Mouse (Mus musculus) retina, postnatal 1 day (tissue): ENCODE results near the gene Fam129b.

Experiments used
- DNase-seq: peaks from one replicate; pipeline ENCODE4 v3.0.0-alpha.2; 2012

Fam129b gene

DNA sequence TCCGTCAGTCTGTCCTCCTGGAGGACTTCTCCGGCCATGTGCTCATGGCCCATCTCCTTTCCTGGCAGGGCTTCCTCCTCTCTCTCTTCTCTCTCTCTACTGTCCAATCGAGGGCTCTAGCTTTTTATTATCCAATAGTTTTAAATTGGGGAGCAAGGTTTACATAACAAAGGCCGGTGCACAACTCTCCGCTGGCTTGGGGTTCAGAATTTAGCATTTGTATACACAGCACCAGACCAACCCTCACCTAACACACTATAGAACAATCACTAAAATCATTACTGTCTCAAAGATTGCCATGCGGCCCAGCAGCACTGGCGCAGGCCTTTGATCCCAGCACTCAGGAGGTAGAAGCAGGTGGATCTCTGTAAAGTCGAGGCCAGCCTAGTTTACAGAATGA is 15.1 kb upstream of the Fam129b start:
- DNase-seq, result no peak

DNA sequence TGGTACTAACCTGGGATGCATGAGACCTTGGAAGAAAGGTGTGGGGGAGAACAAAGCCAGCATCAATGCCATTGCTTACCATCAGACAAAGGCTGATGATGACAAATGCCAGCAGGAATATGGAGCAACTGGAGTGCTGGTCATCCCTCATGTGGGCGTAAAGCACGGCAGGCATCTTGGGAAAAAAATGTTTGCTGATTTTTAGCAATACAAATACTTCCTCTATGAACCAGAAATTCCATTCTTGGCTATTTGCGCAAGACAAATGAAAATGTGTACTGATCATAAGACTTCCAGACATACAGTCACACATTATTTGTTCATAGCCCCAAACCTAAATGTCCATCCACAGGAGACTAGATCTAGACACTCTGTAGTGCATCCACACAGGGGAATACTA is 12.6 kb upstream of the Fam129b start:
- no peak for DNase-seq

DNA sequence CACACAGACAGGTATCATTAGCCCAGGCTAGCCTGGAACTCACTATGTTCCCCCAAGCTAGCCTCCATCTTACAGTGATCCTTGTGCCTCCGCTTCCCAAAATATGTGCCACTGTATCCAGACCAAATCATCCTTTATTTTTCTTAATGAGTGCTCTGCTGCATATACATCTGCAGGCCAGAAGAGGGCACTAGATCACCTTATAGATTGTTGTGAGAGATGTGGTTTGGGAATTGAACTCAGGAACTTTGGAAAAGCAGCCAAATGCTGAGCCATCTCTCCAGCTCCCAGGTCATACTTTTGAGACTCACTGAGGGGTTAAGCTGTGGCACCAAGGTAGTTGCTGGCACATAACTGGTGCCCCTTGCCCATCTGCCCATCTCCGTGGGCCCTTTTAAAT is 11.2 kb upstream of the Fam129b start:
- peak; percentile 75 for DNase-seq

DNA sequence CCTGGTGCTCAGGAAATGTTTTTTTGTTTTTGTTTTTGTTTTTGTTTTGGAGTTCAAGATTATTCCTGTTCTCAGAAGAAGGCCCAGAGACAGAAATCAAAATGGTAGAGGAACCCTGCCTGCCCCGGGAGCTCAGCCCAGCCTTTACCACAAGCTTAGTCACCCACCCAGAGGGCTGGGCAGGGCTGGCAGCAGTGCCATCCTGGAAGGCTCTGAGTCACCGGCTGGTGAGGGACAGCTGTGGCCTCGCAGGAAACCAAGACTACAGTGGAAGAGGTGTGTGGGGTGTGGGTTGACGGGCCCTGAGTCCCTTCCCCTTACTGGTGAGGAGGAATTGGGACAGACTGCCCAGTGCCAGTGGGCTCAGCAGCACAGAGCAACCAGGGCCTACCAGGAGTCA is 8.6 kb upstream of the Fam129b start:
- DNase-seq, result no peak

DNA sequence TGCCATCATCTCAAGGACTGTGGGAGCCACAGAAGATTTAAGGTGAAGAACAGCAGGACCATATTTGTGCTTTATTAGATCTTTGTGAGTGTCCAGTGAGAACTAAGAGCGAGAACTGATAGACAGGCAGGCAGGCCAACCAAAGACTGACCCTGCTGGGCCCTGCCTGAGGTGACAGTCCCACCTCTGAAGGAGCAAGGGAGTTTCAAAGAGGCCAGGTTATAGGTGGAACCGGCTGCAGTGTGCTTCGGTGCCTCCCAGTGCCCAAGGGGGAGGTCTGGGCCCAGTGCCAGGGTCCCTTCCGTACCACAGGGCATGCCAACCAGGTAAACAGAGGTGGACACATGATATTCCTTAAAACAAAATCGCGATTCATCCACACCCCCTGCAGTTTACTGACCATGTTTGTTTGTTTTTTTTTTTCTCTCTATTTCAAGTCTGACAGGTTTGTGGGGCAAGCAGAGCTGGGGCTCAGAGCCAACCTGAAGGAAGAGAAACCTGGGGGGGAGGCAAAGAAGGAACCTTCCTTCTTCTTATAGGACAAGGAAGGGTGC is 6.1 kb upstream of the Fam129b start:
- no peak for DNase-seq

DNA sequence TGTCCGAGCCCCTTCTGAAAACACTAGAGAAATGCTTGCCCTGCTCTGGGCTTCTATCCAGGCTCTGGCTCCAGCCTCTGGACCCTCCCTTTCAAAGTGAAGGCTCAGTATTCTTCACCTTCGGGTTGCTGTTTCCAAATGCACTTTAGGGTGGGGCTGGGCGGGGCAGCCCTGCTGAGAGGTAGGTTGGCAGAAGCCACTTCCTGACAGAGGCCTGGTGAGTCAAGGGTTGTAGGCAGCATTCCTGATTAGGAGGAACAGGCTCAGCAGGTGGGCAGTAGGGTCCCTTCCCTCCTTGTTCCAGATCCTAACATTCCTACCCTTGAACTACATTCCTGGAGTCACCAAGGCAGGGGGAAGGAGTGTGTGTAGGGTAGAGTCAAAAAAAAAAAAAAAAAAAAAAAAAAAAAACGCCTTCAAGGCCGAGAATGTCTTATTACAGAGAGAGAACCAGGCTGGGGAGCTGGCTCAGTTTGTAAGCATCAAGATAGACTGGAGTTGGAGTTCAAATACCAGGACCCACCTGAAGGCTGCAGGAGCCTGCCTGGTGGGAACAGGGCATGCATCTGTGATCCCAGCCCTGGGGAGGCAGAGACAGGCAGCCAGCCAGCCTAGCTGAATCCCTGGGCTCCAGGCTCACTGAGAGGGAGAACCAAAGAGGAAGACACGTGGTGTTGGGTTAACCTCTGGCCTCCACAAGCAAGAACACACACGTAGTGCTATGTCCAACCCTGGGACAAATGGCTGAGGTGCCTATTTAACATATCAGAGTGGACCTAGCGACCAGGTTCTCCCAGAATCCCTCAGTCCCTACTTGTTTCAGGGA is 5.4 kb upstream of the Fam129b start:
- no peak for DNase-seq

DNA sequence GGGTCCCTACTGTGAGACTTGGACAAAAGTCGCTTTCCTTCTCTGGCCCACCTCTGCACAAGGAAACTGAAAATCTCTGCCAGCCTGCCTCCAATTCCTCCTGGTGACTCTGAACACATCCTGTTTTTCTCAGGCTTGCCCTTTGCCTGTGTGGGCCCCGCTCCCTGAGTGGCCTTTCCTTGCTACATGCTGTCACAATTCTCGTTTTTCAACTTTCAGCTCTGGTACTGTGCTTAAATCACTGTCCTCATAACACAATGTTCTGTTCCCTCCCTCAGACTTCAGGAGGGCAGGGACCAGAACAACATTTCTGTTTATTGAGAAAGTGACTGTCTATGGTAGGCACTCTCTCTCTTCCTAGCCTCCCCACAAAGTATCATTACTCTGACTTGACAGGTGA is 1.8 kb upstream of the Fam129b start:
- DNase-seq, result no peak

DNA sequence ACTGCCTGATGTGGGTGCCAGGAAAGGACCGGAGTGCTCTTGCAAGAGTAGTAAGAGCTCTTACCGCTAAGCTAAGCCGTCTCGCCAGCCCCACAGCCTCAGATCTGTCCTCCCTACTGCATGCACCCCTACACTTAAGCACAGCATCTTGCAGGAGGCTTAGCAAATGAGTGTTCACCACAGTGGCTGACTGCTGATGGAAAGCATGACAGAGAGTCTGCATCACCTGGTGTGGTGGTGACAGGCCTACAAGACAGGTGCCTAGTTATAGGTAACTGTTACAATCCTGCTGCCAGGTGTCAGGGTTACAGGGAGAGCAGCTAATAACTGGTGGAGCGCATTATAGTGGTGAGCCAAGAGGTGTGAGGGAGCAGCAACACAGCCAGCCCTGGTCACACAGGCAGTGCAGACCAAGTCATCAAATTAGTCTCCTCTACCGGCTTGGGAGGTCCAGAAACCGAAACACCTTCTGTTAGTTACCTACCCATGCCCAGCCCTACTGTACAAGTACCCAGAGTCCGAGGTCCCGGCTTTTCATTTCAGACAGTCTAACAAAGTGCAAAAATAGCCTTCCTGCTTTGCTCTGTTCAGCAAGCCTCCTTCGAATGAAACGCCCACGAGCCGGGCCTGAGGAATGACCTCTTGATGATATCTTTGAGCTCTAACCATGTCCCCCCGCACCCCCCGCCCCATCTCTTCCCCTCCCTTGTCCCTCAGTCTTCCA is 801 bp upstream of the Fam129b start:
- DNase-seq, result no peak

DNA sequence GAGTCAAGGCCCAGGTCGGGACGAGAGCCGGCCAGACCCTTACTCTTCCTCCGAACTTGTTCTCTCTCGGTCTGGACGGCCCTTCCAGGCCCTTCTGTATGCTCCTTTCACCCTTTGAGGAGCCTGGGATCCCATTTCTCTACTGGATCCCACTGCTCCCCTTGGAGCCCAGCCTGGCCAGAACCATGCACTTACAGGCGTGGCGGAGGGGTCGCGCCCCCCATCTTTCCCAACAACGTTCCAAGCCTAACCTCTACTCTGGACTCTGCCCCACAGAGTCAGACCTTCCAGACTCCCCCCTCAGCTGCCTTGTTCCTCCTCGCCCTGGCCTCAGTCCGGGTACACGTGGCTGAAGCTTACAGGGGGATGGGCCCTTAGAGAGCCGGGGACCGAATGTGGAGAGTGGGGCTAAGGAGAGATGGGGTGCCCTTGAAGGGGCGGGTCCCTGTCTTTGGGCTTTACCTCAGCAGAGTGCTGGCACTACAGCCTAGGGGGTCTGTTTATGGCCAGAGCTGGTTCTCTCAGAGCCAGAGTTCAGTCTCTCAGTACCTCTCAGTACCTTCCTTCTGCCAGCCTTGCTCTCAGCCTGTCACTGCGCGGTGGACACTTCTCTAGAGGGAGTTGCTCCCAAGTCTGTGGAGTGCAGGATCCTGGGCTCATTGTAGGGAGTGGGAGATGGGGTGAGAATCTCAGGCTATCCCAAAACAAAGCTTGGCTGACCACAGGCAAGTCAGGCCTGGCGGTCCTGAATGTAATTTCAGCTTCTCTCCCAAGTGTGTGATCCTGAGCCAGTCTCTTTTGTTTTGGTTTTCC is 782 bp downstream of the Fam129b start:
- no peak for DNase-seq

DNA sequence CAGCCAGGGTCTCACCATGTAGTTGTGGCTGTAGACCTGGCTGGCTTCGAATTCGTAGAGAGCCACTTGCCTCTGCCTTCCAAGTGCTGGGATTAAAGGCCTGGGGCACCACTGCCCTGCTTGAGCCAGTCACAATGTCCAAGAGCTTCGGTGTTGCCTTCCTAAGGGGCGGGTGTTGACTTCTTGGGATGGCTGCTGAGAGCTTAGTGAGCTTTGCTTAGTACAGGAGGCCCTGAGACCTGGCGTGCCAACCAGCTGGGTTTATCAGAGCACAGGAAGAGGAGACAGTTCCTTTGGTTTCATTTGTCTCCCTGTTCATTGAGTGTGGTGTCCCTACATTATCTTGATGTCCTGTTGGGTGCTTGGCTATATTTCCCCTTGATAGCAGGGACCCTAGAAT is 1.4 kb downstream of the Fam129b start:
- DNase-seq, result no peak

DNA sequence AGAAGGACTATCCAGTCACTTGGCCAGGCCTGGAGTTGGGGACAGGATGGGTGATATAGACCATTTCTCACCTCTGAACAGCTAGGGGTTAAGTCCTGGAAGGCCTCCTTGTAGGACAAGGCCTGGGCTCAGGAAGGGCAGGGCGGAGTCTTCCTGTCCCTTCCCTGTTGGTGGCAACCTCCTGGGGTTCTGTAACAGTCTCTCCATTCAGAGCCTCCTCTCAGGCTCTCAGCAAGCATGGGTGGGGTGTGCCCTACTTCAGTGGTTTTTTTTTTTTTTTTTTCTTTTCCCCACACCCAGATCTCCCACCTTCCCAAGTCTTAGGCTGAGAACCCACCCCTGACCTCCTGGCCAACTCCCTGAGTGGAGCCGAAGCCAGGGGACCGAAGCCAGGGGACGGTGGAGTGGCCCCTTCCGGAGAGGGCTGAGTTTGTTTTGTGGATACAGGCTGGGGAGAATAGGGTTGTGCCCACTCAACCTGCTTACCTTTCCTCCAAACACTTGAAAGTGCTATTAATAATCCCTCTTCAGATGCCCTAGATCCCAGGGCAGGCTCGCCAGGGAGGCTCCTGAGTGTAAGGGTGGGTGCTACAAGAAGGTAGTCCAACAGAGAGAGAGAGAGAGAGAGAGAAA is 2.0 kb downstream of the Fam129b start:
- no peak for DNase-seq

DNA sequence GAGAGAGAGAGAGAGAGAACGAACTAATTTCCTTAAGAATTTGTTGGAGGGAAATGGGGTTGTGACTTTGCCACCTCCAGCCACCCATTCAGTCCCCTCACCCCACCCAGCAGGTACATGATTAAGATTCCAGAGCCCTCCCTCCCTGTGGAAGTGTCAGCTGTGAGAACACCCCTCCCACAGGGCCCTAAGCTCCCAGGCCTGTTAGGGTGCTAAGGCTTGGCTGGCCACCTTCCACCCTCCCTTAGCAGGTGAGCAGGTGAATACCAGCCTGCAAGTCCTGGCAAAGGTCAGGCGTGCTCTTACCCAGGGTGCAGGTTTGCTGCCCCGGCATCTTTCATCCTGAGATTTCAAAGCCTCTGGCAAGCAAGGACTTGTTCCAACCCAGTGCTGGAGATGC is 2.5 kb downstream of the Fam129b start:
- DNase-seq, result no peak

DNA sequence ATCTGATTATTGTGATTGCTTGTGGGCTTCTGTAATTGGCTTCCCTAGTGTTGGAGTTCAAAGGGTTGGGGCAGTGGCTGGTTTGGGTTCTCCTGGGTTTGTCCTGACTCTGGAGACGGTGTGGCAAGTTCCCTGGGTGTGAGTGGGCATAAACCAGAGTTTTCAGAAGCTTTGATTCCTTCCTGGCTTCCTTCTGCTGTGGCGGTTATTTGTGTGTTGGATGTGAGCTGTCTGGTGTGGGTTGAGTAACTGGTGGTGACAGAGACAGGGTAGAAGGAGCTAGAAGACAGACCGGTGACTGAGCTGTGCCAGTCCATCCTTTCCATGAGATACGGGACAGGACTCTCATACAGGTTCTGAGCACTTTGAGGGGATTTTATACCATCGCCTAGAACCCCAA is 3.7 kb downstream of the Fam129b start:
- DNase-seq, result no peak

DNA sequence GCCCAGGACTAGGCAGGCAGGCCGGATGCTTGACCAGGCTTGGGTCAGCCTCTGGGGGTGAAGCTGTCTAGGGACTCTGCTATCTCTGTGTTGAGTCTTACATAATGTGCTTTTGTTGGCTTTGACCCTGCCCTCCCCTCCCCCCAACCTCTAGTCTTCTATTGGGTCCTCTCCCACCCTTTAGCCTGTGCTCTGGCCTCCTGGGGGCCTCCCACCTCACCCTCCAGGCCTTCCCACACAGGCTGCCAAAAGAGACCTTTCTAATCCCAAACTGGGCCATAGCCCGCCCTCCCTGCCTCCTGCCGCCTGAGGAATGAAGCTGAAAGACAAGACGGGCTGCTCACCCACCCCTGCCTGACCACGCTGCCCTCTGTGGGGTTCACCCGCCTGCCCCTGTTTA is 5.1 kb downstream of the Fam129b start:
- DNase-seq, result peak; percentile 58

DNA sequence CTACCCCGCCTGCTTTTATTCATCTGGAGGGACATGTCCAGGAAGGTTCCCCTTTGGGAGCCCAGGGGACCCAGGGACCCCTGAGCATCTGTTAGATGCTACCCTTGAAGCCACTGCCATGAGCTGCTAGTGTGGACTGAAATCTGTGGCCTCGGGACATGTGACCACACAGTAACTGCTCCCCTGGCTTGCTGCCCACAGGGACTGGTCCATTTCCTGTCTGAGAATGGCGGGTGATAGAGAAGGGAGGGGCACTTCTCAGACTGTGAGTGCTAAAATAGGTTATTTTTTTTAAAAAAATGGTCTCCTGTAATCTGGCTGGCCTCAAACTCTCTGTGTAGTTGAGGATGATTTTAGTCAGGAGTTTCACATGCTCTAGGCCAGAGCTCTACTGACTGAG is 5.8 kb downstream of the Fam129b start:
- peak; percentile 67 for DNase-seq

DNA sequence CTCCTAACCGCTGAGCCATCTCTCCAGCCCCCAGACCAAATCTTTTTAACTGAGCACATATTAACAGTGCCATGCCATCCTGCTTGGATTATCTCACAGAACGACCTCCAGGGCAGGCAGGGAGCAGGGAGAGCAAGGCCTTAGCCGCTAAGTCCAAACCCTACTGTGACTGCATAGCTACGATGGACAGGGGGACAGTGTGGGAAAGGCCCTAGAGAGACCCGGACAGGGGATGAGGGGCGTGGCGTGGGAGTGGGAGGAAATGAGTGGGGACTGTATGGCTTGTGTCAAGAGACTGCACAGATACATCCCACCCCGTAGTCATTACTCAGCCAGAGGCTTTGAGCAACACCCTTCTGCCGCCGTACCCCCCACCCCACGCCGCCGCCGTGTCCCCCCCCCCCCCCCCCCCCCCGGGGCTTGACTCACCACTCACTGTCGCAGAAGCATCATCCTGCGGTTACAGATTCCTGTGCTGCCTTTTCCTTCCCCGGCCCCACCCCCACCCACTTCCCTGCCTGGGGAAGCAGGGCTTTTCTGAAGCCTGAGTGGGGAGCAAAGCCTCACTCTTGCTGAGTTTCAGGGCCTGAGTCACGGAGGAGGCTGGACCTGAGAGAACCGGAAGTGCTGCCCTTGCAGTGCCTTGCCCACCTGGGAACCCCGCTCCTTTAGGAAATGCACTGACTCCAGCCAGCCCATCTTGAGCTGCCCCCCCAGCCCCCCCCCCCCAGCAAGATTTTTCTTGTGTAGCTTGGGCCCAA is 6.5 kb downstream of the Fam129b start:
- DNase-seq, result no peak

DNA sequence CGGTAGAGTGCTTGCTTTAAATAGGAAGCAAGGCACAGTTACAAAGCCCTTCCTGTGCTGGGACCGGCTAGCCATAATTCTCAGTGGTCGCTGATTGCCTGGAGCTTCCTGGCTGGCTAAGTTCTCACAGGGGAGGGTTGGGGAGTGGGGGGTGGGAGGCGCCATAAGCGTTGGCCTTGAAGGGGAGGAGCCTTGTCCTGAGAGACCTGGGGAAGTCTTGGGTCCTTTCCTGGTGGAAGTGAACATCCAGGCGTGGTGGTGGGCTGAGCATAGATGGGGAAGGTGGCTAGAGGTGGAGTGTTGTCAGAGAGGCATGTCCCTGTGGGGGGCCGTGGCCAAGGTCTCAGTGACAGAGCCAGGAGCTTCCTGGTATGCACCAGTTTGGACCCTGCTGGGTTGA is 8.8 kb downstream of the Fam129b start:
- DNase-seq, result no peak

DNA sequence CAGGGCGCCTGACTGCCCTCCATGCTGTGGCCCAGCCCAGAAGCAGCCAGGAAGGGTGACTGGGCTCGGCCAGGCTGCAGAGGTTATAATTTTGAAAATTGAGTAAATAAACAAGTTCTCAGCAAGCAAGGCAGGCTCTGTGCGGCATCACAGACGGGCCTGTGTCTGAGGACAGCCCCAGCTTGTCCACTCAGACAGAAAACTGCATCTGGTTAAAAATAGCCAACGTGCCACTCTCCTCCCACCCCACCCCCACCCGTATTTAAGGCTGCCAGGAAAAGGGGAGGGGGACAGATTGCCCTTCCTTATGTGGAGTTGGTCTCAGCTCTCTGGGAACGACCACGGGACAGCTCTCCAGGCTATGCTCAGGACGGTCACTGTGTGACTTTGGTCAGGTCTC is 12.1 kb downstream of the Fam129b start:
- no peak for DNase-seq

DNA sequence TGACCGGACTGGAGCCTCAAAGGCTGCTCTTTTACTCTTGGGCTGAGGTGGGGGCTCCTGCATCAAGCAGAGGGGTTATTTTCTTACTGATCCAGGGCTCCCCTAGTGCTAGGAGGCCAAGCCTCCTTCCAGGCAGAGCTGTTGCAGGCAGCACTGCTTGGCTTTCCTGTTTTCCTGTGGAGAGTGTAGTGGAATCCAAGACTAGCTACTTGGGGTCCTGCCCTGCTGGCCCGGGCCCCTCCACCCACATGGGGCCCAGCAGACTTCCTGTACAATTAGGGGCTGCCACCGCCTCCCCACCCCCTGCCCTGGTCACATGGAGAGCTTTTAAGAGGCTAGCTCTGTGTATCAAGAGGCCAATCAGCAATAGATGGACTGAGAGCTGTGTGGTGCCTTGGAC is 12.6 kb downstream of the Fam129b start:
- DNase-seq, result no peak

DNA sequence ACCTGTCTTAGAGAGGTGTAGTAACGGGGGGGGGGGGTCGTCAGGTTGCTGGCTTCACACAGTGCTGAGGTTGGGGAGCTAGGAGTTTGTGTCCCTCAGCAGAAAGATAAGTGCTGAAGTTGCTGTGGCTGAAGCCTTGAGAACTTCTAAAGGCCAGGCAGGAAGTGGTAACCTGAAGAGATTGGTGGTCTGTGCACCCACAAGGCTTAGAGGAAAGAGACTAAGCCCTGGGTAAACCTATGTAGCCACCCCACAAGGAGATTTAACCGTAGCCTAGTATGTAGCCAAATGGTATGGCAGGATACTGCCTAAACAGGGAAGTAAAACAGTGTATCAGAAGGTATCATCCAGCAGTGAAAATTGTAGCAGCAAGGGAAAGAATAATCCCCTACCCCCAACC is 14.4 kb downstream of the Fam129b start:
- DNase-seq, result no peak

DNA sequence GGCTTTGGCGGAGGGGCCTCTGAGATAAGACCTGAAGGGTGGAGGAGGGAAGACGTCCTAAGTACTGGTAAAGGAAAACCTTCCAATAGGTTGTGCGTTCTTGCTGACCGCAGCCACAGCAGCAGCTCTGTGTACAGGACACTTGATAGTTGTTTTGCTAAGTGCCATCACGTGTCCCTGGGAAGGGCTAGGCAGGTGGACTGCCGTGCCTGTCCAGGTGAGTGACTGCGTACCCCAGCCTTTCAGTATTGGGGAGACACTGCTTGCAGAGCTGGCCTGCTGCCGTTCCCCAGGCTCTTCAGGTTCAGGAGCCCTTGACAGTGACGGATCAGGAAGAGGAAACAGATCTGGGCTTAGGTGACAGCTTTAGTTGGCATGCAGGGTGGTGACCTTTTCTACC is 15.4 kb downstream of the Fam129b start:
- no peak for DNase-seq

DNA sequence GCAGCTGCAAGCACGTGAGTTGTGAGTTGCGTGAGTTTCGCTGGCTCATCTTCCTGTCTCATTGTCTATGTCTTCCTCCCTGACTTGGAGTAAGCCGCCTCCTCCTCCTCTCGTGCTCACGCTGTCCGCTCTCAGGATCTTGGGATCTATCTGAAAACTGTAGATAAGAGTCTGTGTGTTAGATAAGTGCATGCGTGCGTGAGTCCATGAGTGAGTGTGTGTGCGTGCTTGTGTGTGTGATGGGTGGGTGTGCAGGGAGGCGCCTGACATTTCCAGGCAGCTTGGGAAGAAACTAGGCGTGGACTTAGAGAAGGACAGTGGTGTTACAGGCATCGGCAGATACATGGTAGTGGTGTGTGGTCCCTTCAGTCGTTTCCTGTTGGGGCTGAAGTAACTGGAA is 16.6 kb downstream of the Fam129b start:
- DNase-seq, result no peak
